Mouse (Mus musculus) embryo, embryonic 11 days (tissue): Measurements from ENCODE around the gene Asphd2.

Source experiments
- DNase-seq: peaks from one replicate; pipeline ENCODE4 v3.0.0-alpha.2; 2015

Asphd2 gene

GRCm38 (mm10) chr5:112389352-112389751 lies 5.3 kb downstream of the Asphd2 start:
- no peak for DNase-seq

- no peak for DNase-seq
Measured at GRCm38 (mm10) chr5:112385973-112386372, 8.7 kb downstream of the Asphd2 start.

- DNase-seq, result no peak
Measured at GRCm38 (mm10) chr5:112384805-112385472, 9.7 kb downstream of the Asphd2 start.

- DNase-seq, result no peak
Measured at GRCm38 (mm10) chr5:112382641-112383330, 11.9 kb downstream of the Asphd2 start.

GRCm38 (mm10) chr5:112382042-112382441 lies 12.6 kb downstream of the Asphd2 start:
- DNase-seq, result no peak

GRCm38 (mm10) chr5:112381154-112381553 lies 13.5 kb downstream of the Asphd2 start:
- DNase-seq, result no peak

GRCm38 (mm10) chr5:112378716-112379115 lies 15.9 kb downstream of the Asphd2 start:
- no peak for DNase-seq

- no peak for DNase-seq
Measured at GRCm38 (mm10) chr5:112377380-112377779, 17.3 kb downstream of the Asphd2 start.

- DNase-seq, result no peak
Measured at GRCm38 (mm10) chr5:112376111-112376510, 18.6 kb downstream of the Asphd2 start.

GRCm38 (mm10) chr5:112371933-112372332 lies 22.7 kb downstream of the Asphd2 start:
- peak; percentile 67 for DNase-seq

GRCm38 (mm10) chr5:112370236-112370813 lies 24.3 kb downstream of the Asphd2 start:
- DNase-seq, result no peak

- DNase-seq, result no peak
Measured at GRCm38 (mm10) chr5:112369326-112369725, 25.3 kb downstream of the Asphd2 start.

GRCm38 (mm10) chr5:112368666-112369065 lies 26.0 kb downstream of the Asphd2 start:
- no peak for DNase-seq

GRCm38 (mm10) chr5:112367929-112368328 lies 26.7 kb downstream of the Asphd2 start:
- DNase-seq, result no peak

- DNase-seq, result no peak
Measured at GRCm38 (mm10) chr5:112367338-112367737, 27.3 kb downstream of the Asphd2 start.

GRCm38 (mm10) chr5:112366879-112367278 lies 27.8 kb downstream of the Asphd2 start:
- DNase-seq, result no peak

GRCm38 (mm10) chr5:112364184-112364797 lies 30.4 kb downstream of the Asphd2 start:
- no peak for DNase-seq

- DNase-seq, result no peak
Measured at GRCm38 (mm10) chr5:112360077-112360476, 34.6 kb downstream of the Asphd2 start.

- DNase-seq, result no peak
Measured at GRCm38 (mm10) chr5:112359520-112359919, 35.1 kb downstream of the Asphd2 start.

GRCm38 (mm10) chr5:112356322-112356721 lies 38.3 kb downstream of the Asphd2 start:
- DNase-seq, result no peak

- no peak for DNase-seq
Measured at GRCm38 (mm10) chr5:112355910-112356309, 38.8 kb downstream of the Asphd2 start, which contains the start of gene Gm6583. TSS of gene Gm6583 (minus strand) at chr5:112356033.

- no peak for DNase-seq
Measured at GRCm38 (mm10) chr5:112355493-112355892, 39.2 kb downstream of the Asphd2 start.

- no peak for DNase-seq
Measured at GRCm38 (mm10) chr5:112349169-112349568, 45.5 kb downstream of the Asphd2 start.
